Mouse (Mus musculus): ENCODE data around the gene 4930519P11Rik.

DNA sequence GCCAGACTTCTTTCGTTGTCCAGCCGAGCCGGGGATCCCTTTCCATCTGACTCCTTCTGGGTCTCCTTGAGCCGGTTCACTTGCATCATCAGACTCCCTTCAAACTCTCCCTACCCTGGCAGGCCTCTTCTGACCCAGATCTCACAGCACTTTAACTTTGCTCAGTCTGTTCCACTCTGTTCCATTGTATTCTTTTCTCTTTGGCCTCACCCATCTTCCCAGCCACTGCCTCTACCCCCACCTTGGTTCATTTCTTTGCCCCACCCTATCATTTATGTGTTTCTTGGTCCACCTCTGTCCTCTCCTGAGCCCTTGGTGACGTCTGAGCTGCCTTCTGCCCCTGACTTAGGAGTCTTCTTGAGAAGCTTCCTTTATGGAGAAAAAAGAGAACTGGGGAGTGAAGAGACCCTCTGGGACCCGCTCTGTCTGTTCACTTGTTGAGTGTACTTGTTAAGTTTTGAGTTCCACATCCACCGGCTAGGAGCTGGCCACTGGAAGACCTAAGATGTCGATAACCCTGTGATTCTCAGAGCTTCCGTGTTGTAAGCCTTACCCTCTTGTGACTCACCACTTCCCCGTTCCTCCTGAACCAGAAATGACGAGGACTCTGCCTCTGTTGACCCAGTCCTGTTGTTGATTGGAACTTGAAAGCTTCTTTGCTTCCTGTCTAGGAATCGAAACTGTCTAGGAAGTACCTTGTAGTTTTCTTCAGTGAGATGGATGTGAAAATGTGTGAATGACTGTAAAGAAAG, 44.4 kb upstream of the 4930519P11Rik start:
- TF ChIP-seq CTCF (conservative IDR thresholded peaks at IDR 0.05; ENCODE audit: low read length) = no peak
- TF ChIP-seq POU5F1 (IDR thresholded peaks at IDR 0.05; ENCODE audit: borderline replicate concordance, low read length) = no peak
- TF ChIP-seq NANOG (IDR thresholded peaks at IDR 0.05; ENCODE audit: borderline replicate concordance, low read length) = no peak

Data from E14TG2a.4 (cell line).